Mouse (Mus musculus): Measurements from ENCODE around the gene Pla2g7. TPM values are rescaled to one million over a fixed set of nuclear protein-coding genes. Genes with fewer than 3 reads are reported as not detected.
A peak's percentile ranks its signal among the peaks of the same experiment; 100 is the strongest.

Gene Pla2g7
- total RNA-seq, 2 experiments from 2014 or later = 1.3 to 2.4 TPM

DNA sequence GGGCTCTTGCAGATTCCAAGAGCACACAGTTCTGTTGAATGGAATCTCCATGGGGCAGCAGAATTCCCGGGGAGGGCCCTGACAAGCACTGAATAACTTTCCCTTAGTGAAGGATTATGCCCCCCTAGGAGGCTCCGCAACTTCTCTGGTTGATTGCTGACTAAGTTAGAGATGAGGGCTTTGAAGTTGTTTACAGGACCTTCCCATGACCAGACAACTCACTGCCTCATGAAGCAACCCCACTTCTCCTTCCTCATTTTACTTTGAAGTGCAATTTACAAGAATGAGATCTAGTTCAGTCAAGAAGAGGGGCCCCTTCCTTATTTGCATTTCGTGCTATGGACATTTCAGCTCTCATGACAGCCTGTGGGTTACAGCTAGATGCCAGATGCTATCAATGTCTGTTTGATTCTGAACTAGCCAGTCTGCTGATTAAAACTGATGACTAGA is 5.8 kb downstream of the Pla2g7 start:
- ATAC-seq (replicated peaks; ENCODE audit: poor library complexity, severe bottlenecking) = peak; percentile 92

DNA sequence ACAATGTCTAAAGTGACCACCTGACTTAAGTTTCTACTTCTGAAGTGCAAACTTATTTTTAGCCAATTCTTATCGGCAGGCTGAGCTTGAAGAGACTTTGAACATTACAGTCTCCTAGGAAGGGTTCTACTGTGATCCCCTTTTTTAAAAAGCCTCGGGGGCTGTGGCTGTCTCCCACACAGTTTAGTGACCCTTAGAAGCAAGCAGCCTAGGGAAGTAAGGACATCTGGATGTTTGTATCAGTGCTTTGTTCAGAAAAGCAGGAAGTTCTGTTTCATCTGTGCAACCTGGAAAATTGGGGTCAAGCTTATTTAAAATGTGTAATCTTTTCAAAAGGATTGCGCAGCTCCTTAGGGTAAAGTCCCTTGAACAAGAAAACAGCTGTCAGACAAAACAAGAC is 12.6 kb downstream of the Pla2g7 start:
- ATAC-seq (replicated peaks; ENCODE audit: poor library complexity, severe bottlenecking) = peak; percentile 44

DNA sequence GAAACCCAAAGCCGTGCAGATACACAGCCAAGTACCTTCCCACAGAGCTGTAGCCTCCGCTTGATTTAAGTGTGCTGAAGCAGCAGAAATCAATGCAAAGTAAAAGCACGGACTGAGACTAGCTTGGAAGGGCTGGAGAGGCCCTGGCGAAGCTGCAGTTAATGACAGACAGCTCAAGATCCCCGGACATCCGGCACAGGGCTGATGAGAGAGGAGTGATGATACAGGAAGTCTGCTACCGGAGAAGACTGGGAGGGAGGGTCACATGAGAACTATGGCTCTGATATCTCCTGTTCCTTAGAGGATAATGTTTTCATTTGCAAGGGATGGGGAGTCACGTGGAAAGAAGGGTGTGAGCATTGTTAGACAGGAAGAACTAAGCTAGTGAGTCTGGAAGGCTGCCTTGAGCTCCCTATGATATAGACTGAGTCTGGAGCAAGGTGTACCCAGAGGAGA is 13.1 kb downstream of the Pla2g7 start:
- no peak for ATAC-seq (replicated peaks; ENCODE audit: poor library complexity, severe bottlenecking)

DNA sequence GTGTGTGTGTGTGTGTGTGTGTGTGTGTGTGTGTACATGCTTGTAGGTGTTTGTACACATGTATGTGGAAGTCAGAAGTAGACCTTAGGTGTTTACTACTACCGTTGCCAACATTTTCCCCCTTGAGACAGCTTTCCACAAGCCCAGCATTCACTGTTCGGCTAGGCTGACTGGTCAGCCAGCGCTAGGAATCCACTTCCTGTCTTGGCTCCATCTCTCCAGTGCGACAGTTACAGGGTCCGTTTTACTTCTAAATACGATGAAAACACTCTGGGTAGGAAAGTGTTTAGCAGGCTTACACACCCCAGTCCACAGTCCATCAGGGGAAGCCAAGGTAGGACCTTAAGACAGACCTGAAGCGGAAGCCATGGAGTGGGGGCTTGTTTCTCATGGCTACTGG is 16.9 kb downstream of the Pla2g7 start:
- ATAC-seq (replicated peaks; ENCODE audit: poor library complexity, severe bottlenecking) = no peak

DNA sequence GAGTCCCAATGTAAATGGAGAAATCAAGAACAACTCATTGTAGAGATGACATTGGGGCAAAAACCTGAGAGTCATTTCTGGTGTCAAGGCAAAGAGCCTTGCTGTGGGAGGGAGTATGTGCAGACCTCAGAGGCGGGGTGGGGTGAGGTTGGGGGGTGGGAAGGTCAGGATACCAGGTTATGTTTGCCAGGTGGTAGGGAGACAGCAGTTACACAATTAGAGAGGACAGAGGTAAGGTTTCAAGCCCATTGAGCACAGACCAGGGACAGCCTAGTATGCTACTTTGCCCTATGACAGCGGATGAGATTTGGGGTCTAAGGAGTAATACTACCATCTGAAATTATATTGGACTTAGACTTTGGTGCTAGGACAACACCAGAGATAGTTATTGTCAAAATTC is 19.4 kb downstream of the Pla2g7 start:
- no peak for ATAC-seq (replicated peaks; ENCODE audit: poor library complexity, severe bottlenecking)

DNA sequence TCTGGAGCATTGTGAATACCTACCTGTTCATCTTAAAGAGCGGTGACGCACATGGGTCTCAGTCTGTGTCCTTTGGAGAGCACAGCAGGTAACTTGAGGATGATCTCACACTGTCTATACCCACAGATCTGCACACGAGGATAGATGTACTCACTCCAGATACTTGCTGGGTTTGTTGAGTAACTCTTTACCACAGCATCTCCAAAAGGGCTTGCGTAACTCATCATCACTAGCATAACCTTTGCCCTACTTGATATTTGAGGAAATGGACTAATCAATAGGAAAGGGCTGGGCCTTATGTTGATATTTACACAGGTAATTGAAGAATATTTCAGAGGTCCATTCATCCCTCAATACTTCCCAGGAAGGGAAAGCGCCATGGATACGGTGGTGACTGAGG is 21.9 kb downstream of the Pla2g7 start:
- peak; percentile 94 for ATAC-seq (replicated peaks; ENCODE audit: poor library complexity, severe bottlenecking)

DNA sequence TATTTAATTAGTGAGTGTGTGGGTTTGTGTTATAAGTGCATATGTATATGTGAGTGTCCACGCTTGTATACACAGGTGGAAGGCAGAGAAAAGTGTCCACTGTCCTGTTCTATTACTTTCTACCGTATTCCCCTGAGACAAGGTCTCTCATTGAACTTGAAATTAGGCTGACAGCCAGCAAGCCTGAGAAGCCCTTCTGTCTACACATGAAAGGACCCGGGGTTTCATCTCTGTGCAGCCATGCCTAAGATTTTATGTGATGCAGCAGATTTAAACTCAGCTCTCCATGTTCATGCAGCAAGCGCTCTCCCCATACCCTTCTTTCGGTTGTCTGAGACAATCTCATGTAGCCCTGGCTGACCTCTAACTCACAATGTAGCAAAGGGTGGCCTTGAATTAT is 22.6 kb downstream of the Pla2g7 start:
- no peak for ATAC-seq (replicated peaks; ENCODE audit: poor library complexity, severe bottlenecking)

DNA sequence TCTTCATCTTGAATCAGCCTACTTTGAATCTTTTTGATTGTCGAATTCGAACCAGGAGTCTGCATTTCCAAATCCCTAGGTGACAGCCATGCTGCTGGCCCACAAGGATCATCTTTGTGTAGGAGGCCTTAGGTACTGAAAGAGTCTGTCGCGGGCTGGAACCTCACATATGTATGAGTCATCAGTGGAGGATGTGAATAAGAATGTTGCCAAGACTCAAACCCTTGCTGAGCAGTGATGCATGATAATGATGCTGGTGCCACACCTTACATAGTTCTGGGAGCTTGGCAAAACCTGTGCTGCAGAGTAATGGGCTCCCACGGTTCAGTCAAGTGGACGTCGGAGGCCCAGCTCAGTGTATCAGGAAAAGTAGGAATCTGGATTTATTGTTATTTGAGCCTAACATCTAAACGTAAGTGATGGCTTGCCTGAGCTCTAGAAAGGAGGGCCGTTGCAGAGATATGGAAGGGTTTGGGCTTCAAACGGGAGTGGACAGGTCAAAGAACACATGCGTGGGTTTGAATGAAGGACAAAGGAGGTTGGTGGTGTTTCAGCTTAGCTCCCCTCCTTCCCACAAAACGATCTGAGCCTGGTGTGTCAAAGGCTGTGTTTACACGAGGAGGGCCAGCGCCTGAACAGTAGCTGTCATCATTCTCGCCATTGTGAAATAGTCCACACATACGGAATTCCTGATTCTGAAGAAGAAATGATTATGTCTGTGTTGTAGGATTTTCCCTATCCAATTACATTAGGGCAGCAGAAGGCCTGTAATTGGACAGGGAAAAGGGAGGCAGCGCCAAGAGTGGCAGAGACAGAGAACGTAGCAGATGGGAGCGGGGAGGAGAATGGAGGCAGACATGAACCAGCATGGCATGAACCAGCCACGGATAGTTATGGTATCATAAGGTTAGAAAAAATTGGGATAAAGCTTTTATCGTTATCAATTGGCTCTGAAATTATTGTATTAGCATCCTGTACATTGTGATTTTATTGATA is 24.7 kb downstream of the Pla2g7 start:
- no peak for ATAC-seq (replicated peaks; ENCODE audit: poor library complexity, severe bottlenecking)

DNA sequence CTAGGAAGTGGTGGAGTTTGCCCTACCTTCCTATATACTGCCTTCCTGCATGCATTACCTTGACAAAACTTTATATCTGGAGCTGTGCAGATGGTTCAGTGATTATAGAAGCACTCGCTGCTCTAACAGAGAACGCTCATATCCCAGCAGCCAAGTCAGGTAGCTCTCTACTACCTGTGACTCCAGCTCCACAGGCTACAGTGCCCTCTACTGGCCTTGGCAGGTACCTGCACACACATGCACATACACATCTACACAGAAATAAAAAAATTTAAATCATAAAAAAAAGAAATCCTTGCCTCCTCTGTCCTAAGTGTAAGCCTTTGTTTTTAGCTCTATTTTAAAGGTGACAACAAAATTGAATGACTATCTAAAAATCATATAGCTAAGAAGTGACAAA is 29.8 kb downstream of the Pla2g7 start:
- ATAC-seq (replicated peaks; ENCODE audit: poor library complexity, severe bottlenecking) = no peak

DNA sequence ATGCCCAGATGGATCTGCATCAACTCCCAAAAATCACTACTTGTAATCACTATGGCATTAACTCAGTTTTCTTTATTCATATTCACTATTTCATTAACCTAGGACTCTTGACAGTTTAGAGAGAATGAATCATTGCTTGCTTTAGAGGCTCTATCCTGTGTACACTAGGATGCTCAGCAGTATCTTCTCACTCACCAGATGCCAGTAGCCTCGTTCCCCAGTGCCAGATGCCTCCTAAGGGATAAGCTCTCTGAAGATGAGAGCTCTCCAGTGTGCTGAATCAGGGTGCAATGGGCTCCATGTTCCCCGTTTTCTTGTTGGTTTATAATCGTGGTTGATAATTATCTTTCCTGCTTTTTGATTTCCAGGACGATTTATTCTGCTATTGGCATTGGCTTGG is 30.8 kb downstream of the Pla2g7 start:
- ATAC-seq (replicated peaks; ENCODE audit: poor library complexity, severe bottlenecking) = no peak

DNA sequence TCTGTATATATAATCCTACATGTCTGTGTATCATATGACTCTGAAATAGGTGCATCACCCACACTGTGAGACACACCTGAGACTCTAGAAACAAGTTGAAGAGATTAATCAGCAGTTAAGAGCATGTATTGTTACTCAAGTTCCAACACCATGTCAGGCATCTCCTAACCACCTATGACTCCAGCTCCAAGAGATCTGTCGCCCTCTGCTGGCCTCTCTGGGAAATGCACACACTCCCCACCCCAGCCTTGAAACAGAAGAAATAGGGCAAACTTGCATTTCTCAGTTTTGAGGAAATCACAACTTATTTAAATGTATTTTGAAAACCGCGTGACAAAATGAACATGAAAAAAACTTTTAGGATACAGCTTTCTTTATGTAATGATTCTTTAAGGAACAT is 38.8 kb downstream of the Pla2g7 start:
- peak; percentile 93 for ATAC-seq (replicated peaks; ENCODE audit: poor library complexity, severe bottlenecking)

DNA sequence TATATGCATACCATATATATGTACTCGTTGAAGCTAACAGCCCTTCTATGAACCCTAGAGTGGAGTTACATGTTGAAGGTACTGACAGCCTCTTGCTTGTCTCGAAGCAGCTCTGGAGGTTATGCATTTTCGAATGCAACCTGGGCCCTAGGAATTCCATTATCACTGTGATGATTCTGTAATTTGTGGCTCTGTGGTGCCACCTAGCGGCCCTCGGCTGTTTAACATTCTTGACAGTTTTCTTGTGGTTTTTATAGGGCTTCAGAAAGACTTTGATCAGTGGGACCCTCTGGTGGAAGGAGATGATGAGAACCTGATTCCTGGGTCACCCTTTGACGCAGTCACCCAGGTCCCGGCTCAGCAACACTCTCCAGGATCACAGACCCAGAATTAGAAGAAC is 43.7 kb downstream of the Pla2g7 start:
- peak; percentile 69 for ATAC-seq (replicated peaks; ENCODE audit: poor library complexity, severe bottlenecking)

DNA sequence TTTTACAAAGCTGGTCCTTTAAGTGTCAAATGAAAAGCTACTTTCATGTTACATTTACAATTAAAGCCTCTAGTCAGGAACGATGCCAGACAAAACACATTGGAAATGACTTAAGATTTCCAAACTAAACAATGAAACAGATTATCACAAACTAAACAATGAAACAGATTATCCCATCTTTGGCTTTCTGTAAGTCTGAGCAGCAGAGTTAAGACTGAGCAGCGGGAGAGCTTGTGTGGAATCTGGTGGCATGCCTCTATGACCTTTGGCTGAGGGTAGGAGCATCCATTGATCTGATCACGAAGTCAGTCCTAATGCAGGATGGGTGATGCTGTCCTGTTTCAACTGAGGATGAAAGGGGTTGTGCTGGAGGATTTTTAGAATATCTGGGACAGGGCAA is 44.3 kb downstream of the Pla2g7 start:
- no peak for ATAC-seq (replicated peaks; ENCODE audit: poor library complexity, severe bottlenecking)

DNA sequence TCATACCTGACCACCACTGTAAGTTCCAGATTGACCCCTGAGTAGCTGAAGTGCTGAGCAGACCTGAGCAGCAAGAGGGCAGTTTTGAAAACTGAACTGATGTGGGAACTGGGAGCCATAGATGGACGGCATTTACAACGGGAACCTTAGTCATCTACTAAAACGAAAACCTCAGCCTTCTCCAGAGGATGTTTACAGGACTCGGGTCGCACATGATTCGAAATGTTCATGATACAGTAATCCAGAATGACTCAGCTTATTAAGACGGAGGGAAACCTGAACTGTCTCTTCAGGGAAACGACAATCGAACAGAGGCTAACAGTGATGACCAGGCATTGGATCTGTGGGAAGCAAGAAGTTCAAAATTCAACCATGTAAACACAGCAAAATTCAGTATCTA is 51.3 kb downstream of the Pla2g7 start:
- no peak for ATAC-seq (replicated peaks; ENCODE audit: poor library complexity, severe bottlenecking)

DNA sequence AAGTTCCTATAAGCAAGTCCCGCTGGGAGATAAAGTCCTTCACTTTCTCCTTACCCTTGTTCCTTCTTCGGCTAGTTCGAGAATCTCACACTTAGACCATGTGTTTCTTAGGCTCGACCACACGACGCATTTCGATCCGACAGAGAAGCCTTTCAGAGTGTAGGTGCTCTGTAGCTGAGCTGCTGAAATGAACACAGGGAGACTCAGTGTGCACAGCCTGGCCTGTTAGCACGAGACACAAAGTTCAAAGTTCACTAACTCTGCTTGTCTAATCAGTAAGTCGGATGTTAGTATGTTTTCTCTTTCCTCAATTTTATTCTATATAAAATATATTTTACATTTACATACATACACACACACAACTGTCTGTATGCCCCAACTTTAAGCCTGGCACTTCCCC is 54.2 kb downstream of the Pla2g7 start:
- ATAC-seq (replicated peaks; ENCODE audit: poor library complexity, severe bottlenecking) = no peak

DNA sequence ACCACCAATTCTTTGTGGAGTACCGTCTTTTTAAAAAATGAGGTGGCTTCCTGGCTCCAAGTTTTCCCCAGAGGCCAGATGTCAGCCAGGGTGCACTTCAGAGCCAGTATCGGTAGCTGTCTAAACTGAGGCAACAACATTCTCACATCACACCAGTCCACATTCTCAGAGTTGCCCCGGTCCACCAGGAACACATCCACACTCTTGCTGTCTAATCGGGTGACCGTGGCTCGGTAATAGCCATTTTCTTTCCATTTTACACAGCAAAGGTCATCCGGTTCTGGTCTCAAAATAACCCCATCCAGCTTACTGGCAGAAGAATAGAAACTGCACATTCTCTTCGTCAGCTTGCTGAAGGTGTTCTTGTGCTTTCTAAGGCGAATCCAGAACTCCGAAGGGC is 60.3 kb downstream of the Pla2g7 start:
- no peak for ATAC-seq (replicated peaks; ENCODE audit: poor library complexity, severe bottlenecking)

DNA sequence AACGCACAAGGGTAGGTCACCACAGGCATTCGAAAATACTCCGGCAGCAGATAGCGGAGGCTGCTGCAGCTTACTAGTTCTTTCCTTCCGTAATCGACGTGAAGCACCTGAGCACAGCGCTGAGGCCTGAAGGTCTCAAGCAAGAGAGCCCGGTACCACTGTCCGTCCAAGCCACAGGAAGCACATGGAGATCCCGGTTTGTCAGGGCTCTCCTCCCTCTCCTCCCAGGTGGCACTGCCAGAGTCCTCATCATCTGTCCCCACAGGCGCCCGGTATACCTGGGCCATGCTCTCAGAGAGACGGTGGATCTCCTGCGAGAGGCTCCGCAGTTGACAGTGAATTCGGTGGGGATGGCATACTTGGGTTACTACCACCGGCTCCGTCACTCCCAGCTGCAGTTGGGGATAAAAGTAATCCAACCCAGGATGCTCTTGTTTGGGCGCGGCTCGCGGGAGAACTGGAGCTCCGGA is 61.2 kb downstream of the Pla2g7 start:
- ATAC-seq (replicated peaks; ENCODE audit: poor library complexity, severe bottlenecking) = no peak

DNA sequence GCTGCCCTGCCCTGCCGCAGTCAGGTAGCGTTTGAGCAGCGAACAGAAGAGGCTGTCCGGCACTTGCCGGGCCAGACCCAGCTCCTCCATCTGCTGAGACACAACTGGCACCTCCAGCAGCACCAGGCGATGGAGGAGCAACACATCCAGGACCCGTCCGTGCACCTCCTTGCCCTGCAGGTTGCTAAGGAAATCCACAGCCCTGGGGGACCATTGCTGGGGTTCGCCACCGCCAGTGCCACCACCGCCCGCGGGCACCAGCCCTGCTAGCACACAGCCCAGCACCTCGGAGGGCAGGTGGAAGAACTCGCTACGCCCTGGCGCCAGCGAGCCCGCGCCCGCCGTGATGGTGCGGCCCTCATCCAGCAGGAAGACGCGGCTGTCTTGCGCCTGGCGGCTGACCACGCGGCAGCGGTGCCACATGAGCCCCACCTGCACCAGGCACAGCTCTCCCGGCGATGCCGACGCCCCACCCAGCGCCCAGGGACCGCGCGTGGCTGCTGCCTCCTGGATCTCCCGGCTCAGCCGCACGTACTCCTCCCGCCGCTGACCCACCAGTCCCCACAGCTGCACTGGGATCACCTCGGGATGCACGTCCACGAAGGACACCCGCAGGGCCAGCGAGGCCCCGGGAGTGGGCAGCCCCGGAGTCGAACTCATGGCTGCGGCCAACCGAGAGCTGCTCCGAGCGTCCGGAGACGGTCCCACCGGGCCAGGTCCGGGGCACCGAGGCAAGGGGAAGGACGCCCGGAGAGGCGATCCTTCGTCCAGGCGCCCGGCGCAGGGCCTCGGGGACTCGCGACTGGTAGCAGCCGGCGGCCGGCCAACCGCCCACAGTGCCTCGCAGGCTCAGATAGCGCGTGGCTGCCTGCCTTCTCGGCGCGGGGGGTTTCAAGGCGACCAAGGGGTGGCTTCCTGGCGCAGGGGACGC is 61.9 kb downstream of the Pla2g7 start, which contains the start of gene Tdrd6:
Gene Tdrd6 (minus strand): TSS at position 804 of the 931 bp plus-strand sequence.
- peak; percentile 52 for ATAC-seq (replicated peaks; ENCODE audit: poor library complexity, severe bottlenecking)

DNA sequence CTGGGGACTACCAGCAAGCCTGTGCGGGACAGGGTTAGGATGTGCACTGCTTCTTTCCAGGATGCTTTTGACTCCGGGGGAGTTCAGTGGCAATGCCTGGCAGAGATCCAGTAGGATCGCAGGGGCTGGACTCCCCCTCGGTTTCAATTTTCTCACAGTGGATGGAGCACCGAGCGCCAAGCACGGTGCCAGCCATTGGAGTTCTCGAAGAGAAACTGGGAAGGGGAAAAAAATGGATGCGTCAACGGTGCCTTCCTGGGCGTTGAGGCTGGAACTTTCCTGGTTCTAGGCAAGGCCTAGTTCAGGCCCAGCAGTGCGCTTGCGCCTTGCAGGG is 62.5 kb downstream of the Pla2g7 start:
- ATAC-seq (replicated peaks; ENCODE audit: poor library complexity, severe bottlenecking) = no peak

DNA sequence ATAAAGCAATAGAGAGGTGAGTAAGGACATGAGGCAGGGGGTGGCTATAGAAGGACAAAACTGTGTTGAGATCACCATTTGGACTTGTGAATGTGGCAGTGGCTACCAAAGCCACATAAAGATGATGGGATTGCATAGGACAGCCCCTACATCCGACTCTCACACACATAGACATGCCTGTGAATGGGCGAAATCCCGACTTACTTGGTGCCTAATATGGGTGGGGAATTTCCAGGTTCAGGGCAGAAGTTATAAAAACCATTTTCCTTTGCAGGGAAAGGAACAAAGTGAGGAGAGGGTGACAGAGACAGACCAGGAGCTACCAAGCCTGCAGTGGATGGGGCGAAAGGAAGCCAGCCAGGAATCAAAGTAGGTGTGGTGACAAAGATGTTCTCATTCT is 69.2 kb downstream of the Pla2g7 start:
- no peak for ATAC-seq (replicated peaks; ENCODE audit: poor library complexity, severe bottlenecking)

DNA sequence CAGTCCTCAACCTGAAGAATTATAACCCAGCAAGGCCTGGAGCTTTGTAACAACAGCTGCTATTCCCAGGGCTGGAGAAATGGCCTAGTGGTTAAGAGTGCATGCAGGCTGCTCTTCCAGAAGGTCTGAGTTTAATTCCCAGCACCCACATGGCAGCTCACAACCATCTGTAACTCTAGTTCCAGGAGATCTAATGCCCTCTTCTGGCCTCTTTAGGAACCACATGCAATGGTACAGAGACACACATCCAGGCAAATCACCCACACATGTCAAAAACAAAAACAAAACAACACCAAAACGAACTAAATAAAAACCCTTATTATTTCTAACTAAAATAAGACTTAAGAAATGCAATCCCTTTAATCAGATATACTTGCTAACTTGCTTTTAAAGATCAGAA is 72.9 kb downstream of the Pla2g7 start:
- no peak for ATAC-seq (replicated peaks; ENCODE audit: poor library complexity, severe bottlenecking)

Measured in granulocyte monocyte progenitor cell, adult 5-6 weeks (primary cell).